Mouse (Mus musculus) heart, embryonic 12.5 days (tissue): ENCODE data around the gene Gm20388. TPM values are rescaled to one million over a fixed set of nuclear protein-coding genes. Genes with fewer than 3 reads are reported as not detected.

Source experiments
- ATAC-seq: fragments of 200-750 bp; cut with Nextera tagmentation; 2 replicates; pipeline ENCODE4 v1.8.0; 2017; ENCODE audit warnings: moderate TSS enrichment, moderate library complexity; ENCODE audit not compliant: insufficient number of reproducible peaks, low FRiP score
- H3K27ac ChIP-seq: fragments of 300-500 bp; sonication (generic); 2 replicates; pipeline ENCODE4 v1.5.1; 2016; ENCODE audit warnings: mild to moderate bottlenecking, moderate library complexity; ENCODE audit not compliant: poor library complexity, severe bottlenecking
- H3K27me3 ChIP-seq: fragments of 300-500 bp; sonication (generic); replicated peaks from 2 replicates; pipeline ENCODE4 v1.6.1; 2016; ENCODE audit warnings: mild to moderate bottlenecking, moderate library complexity
- H3K36me3 ChIP-seq: fragments of 300-500 bp; sonication (generic); 2 replicates; pipeline ENCODE4 v1.6.1; 2016; ENCODE audit warnings: mild to moderate bottlenecking, moderate library complexity
- H3K4me1 ChIP-seq: fragments of 300-500 bp; sonication (generic); replicated peaks from 2 replicates; pipeline ENCODE4 v1.6.1; 2016; ENCODE audit warnings: mild to moderate bottlenecking
- H3K4me2 ChIP-seq: fragments of 300-500 bp; sonication (generic); 2 replicates; pipeline ENCODE4 v1.6.1; 2016; ENCODE audit warnings: mild to moderate bottlenecking, moderate library complexity
- H3K4me3 ChIP-seq: fragments of 300-500 bp; sonication (generic); 2 replicates; pipeline ENCODE4 v1.5.1; 2016; ENCODE audit warnings: mild to moderate bottlenecking
- H3K9ac ChIP-seq: fragments of 300-500 bp; sonication (generic); 2 replicates; pipeline ENCODE4 v1.6.1; 2016; ENCODE audit warnings: mild to moderate bottlenecking, moderate library complexity
- H3K9me3 ChIP-seq: fragments of 300-500 bp; sonication (generic); replicated peaks from 2 replicates; pipeline ENCODE4 v1.6.1; 2016; ENCODE audit warnings: mild to moderate bottlenecking, moderate library complexity
- WGBS: fragments of 180-500 bp; shearing (Covaris S2); methylation state at CpG from one replicate; pipeline ENCODE4 v1.1.7; 2016; 5-methylcytosine and 5-hydroxymethylcytosine counted together
- polyA plus RNA-seq: library from polyadenylated mRNA; unstranded; fragments of >200 nt; fragmentation: Nextera tagmentation; extraction: Ambion mirVana; gene quantifications from 2 replicates; pipeline ENCODE4 v1.2.1, GENCODE M21; 2016

Gene Gm20388
- polyA plus RNA-seq, 1 experiment from 2014 or later: not detected

DNA sequence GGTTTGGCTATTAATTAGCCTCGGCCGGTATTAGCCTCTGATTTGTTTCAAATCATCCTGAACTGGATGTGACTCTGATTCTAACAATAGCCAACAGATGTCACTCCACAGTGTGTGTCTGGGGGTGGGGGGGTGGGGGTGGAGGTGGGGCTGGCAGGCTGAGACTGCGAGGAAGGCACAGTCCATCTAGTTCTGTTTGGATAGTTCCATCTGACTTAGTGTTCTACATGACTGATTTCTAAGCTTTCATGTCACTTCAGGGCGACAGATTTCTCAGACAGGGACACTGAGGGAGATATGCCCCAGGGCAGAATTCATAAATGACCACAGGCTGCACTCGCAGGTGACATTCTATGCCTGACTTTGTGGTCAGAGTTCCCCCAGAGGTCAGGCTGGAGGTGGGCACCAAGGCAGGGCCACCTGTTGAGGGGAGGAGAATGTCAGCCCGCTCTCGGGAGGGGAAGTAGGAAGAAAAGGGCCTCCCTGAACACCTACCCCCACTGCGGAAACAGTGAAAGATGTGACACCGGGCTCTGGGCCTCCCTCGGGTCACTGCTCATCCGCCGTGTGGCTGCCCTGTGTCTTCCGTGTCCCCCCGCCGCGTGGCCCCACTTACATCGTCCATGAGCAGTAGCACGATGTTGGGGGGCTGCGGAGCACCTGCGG, 2700.1 kb downstream of the Gm20388 start:
- Histone ChIP-seq H3K27ac (peak overlapping the region; percentile 77), H3K27me3 (no peaks in the 10 kb centered on the region), H3K36me3 (peaks cover 14% of the 10 kb centered on the region), H3K4me2 (peak overlapping the region; percentile 95), H3K4me1 (peaks cover 18% of the 10 kb centered on the region), H3K9ac (peak overlapping the region; percentile 86), H3K9me3 (no peaks in the 10 kb centered on the region), H3K4me3 (peak overlapping the region; percentile 77)
- ATAC-seq: peak; percentile 38
- 4% methylated on average over 20 of the region's 20 CpGs for WGBS

GRCm38 (mm10) chr8:122611295-122612133, 2700.9 kb downstream of the Gm20388 start, which contains the start of the genes Galns and Trappc2l:
Gene Galns (minus strand): TSS chr8:122611463.
Gene Trappc2l (plus strand): TSS chr8:122611640.
- H3K27me3 ChIP-seq: no peaks in the 10 kb centered on the region
- peak within 1 kb of the TSS; percentile 77 for H3K4me3 ChIP-seq
- under 1% methylated on average over 57 of the region's 57 CpGs for WGBS
- H3K4me2 ChIP-seq: peak within 1 kb of the TSS; percentile 95
- H3K4me1 ChIP-seq: peaks cover 18% of the 10 kb centered on the region
- peak within 1 kb of the TSS; percentile 85 for H3K27ac ChIP-seq
- no peaks in the 10 kb centered on the region for H3K9me3 ChIP-seq
- ATAC-seq: peak; percentile 99
- peak within 1 kb of the TSS; percentile 86 for H3K9ac ChIP-seq
- H3K36me3 ChIP-seq: peaks cover 17% of the 10 kb centered on the region

DNA sequence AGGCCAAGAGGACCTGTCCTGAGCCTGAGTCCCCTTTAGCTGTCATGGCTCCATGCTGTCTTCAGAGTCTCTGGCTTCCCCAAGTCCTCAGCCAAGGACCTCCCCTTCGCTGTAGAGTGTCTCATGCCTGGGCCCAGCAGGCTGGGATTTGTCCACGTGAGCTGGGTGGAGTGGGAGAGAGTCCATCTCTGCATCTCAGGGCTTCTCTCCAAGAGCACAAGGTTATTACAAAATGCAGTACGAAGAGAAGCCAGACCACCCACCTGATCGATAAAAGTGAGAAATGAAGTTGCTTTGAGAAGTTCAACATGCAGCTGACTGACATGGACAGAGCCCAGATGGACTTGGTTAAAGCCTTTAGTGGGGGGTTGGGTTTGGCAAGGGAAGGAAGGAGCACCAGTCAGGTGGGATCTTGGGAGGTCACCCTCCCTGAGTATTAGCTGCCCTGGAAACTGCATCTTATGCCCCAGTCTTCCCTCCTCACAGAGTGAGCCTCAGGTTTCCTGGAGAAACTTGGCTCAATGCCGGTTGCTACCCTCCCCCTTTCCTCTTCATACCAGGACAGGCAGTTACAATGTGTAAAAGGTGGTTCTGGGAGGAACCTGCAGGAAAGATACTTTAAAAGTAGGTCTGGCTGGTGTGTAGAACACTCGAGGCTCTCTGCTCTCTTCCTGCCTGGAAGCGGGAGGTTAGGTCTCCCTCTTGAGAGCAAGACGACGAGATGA, 2705.7 kb downstream of the Gm20388 start:
- 65% methylated on average over 9 of the region's 9 CpGs for WGBS
- H3K4me1 ChIP-seq: peaks cover 22% of the 10 kb centered on the region
- H3K4me3 ChIP-seq: no peak overlapping the region
- no peak for ATAC-seq
- H3K27ac ChIP-seq: no peak overlapping the region
- H3K9ac ChIP-seq: no peak overlapping the region
- no peak overlapping the region for H3K4me2 ChIP-seq
- peaks cover 17% of the 10 kb centered on the region for H3K36me3 ChIP-seq
- no peaks in the 10 kb centered on the region for H3K27me3 ChIP-seq
- no peaks in the 10 kb centered on the region for H3K9me3 ChIP-seq

GRCm38 (mm10) chr8:122617947-122618546, 2707.4 kb downstream of the Gm20388 start:
- H3K4me2 ChIP-seq: no peak overlapping the region; the same call in 1 of the 2 replicates
- peaks cover 12% of the 10 kb centered on the region for H3K4me1 ChIP-seq
- no peak overlapping the region for H3K9ac ChIP-seq
- WGBS: 27% methylated on average over 7 of the region's 7 CpGs
- H3K9me3 ChIP-seq: no peaks in the 10 kb centered on the region
- H3K27me3 ChIP-seq: 0 out of 2 replicates have a peak, but pooled peaks cover 9% of the 10 kb centered on the region
- no peak overlapping the region for H3K27ac ChIP-seq
- H3K36me3 ChIP-seq: peaks cover 17% of the 10 kb centered on the region
- H3K4me3 ChIP-seq: no peak overlapping the region
- no peak for ATAC-seq

- no peak overlapping the region for H3K27ac ChIP-seq
- no peaks in the 10 kb centered on the region for H3K9me3 ChIP-seq
- H3K36me3 ChIP-seq: peaks cover 11% of the 10 kb centered on the region
- 72% methylated on average over 6 of the region's 6 CpGs for WGBS
- no peak overlapping the region for H3K4me3 ChIP-seq
- H3K4me1 ChIP-seq: peaks cover 12% of the 10 kb centered on the region
- no peak overlapping the region for H3K4me2 ChIP-seq
- no peak for ATAC-seq
- no peak overlapping the region for H3K9ac ChIP-seq
- 0 out of 2 replicates have a peak, but pooled peaks cover 9% of the 10 kb centered on the region for H3K27me3 ChIP-seq
Measured at GRCm38 (mm10) chr8:122618660-122619378, 2708.2 kb downstream of the Gm20388 start.

- Histone ChIP-seq H3K27me3 (0 out of 2 replicates have a peak, but pooled peaks cover 9% of the 10 kb centered on the region), H3K4me2 (no peak overlapping the region), H3K27ac (no peak overlapping the region), H3K9me3 (no peaks in the 10 kb centered on the region), H3K4me1 (peaks cover 19% of the 10 kb centered on the region), H3K9ac (no peak overlapping the region), H3K36me3 (0 out of 2 replicates have a peak, but pooled peaks cover 3% of the 10 kb centered on the region), H3K4me3 (no peak overlapping the region)
- no peak for ATAC-seq
- WGBS: 35% methylated on average over 5 of the region's 5 CpGs
Measured at GRCm38 (mm10) chr8:122620446-122620845, 2709.8 kb downstream of the Gm20388 start.

DNA sequence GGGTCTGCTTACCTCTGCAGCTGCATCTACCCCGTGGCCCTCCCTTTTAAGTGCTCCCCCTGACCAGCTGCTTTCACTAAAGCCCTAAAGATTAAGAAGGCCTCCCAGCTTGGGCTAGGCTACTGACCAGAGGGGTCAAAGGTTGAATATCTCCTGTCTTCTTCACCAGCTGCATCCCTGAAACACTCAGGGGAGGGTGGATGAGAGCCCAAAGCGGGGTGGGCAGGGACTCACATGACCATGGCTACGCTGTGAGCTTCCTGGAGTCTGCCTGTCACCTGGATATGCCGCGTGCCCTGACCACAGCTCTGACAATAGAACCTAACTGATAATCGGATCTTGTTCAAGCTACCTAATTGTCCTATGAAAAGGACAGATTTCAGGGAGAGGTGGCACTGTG, 2712.1 kb downstream of the Gm20388 start, which contains the start of gene Pabpn1l:
Gene Pabpn1l, minus strand, starts transcription at position 13 of the 400 bp plus-strand sequence.
- H3K36me3 ChIP-seq: no peaks in the 10 kb centered on the region
- WGBS: 73% methylated on average over 6 of the region's 6 CpGs
- peaks cover 21% of the 10 kb centered on the region for H3K4me1 ChIP-seq
- no peak within 1 kb of the TSS for H3K27ac ChIP-seq
- H3K27me3 ChIP-seq: peaks cover 9% of the 10 kb centered on the region; the same call in 1 of the 2 replicates
- no peak for ATAC-seq
- no peaks in the 10 kb centered on the region for H3K9me3 ChIP-seq
- no peak within 1 kb of the TSS for H3K4me2 ChIP-seq
- no peak within 1 kb of the TSS for H3K4me3 ChIP-seq
- H3K9ac ChIP-seq: no peak within 1 kb of the TSS

GRCm38 (mm10) chr8:122623844-122624642, 2713.4 kb downstream of the Gm20388 start:
- peaks cover 17% of the 10 kb centered on the region; the same call in 1 of the 2 replicates for H3K27me3 ChIP-seq
- peaks cover 5% of the 10 kb centered on the region; the same call in 1 of the 2 replicates for H3K36me3 ChIP-seq
- H3K4me3 ChIP-seq: no peak overlapping the region
- H3K9ac ChIP-seq: no peak overlapping the region
- no peaks in the 10 kb centered on the region for H3K9me3 ChIP-seq
- 71% methylated on average over 17 of the region's 17 CpGs for WGBS
- ATAC-seq: peak; percentile 44; the same call in 1 of the 2 replicates
- H3K27ac ChIP-seq: no peak overlapping the region
- H3K4me2 ChIP-seq: no peak overlapping the region
- H3K4me1 ChIP-seq: peaks cover 17% of the 10 kb centered on the region

DNA sequence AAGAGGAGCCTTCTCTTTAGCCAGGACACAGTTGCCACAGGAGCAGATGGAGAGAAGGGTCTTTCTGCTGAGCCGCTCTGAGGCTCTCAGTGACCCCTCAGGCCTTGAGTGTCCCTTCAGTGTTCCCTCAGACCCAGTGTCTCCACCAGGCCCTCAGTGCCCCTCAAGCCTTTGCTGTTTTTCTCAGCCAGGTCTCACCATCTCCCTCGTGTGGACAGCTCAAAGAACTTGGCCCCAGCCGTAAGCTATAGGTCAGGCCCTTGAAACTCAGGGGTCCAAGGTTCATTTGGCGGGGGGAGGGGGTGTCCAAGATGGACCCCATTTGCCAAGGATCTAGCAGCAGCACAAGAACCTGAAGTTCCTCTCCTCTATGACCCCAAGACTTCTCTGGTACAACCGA, 2714.0 kb downstream of the Gm20388 start:
- no peak for ATAC-seq
- H3K27ac ChIP-seq: no peak overlapping the region

More for the DNA sequence above, 2714.0 kb downstream of the Gm20388 start:
- Histone ChIP-seq H3K4me1 (peaks cover 14% of the 10 kb centered on the region), H3K27me3 (peaks cover 17% of the 10 kb centered on the region; the same call in 1 of the 2 replicates), H3K4me2 (no peak overlapping the region), H3K36me3 (peaks cover 5% of the 10 kb centered on the region; the same call in 1 of the 2 replicates), H3K4me3 (no peak overlapping the region), H3K9ac (no peak overlapping the region), H3K9me3 (no peaks in the 10 kb centered on the region)
- WGBS: 61% methylated on average over 5 of the region's 5 CpGs
